Mouse (Mus musculus) adrenal gland, adult 8-10 months (tissue): Measurements from ENCODE around the gene Pik3cd. TPM values are rescaled to one million over a fixed set of nuclear protein-coding genes. Genes with fewer than 3 reads are reported as not detected.
"Not testable (repeated sequence)": the region's sequence is repeated elsewhere in the genome, so short reads cannot be mapped to it uniquely, and the experiment has no call there.

ENCODE experiments used
- DNase-seq: peaks from one replicate; pipeline ENCODE4 v3.0.0; 2022
- total RNA-seq, 4 experiments: library from RNA; stranded (reverse); gene quantifications; 2 replicates each; pipeline ENCODE4 v1.2.4; 2022

Pik3cd gene
- total RNA-seq = 1 to 10 TPM; 4.8 to 9.3 (median 7.0) TPM

- no peak for DNase-seq
These were observed at the start of gene Pik3cd for GRCm38 (mm10) chr4:149702210-149702979. Gene Pik3cd, minus strand, starts transcription at chr4:149702571.

GRCm38 (mm10) chr4:149750671-149751070, 48.3 kb upstream of the Pik3cd start:
- no peak for DNase-seq

- DNase-seq = not testable (repeated sequence)
These were observed 47.3 kb upstream of the Pik3cd start for GRCm38 (mm10) chr4:149749663-149750015.

GRCm38 (mm10) chr4:149749003-149749662, 46.8 kb upstream of the Pik3cd start:
- no peak for DNase-seq

- DNase-seq = no peak
These were observed 41.7 kb upstream of the Pik3cd start for GRCm38 (mm10) chr4:149744119-149744518.

GRCm38 (mm10) chr4:149742011-149742530, 39.7 kb upstream of the Pik3cd start:
- DNase-seq = no peak

GRCm38 (mm10) chr4:149740301-149740700, 37.9 kb upstream of the Pik3cd start:
- DNase-seq = no peak

GRCm38 (mm10) chr4:149739478-149739877, 37.1 kb upstream of the Pik3cd start:
- DNase-seq = no peak

- peak; percentile 88 for DNase-seq
These were observed 35.3 kb upstream of the Pik3cd start, which contains the start of gene Tmem201 for GRCm38 (mm10) chr4:149737383-149738324. Gene Tmem201, minus strand, starts transcription at chr4:149738044.

- DNase-seq = peak; percentile 45
These were observed 34.2 kb upstream of the Pik3cd start for GRCm38 (mm10) chr4:149736581-149736980.

GRCm38 (mm10) chr4:149735624-149736250, 33.4 kb upstream of the Pik3cd start:
- DNase-seq = no peak

GRCm38 (mm10) chr4:149734730-149735475, 32.5 kb upstream of the Pik3cd start:
- DNase-seq = no peak

- DNase-seq = no peak
These were observed 31.9 kb upstream of the Pik3cd start for GRCm38 (mm10) chr4:149734246-149734645.

GRCm38 (mm10) chr4:149733748-149734147, 31.4 kb upstream of the Pik3cd start:
- DNase-seq = no peak

- DNase-seq = no peak
These were observed 30.4 kb upstream of the Pik3cd start for GRCm38 (mm10) chr4:149732800-149733199.

- no peak for DNase-seq
These were observed 29.9 kb upstream of the Pik3cd start for GRCm38 (mm10) chr4:149732313-149732712.

- DNase-seq = no peak
These were observed 28.5 kb upstream of the Pik3cd start for GRCm38 (mm10) chr4:149730827-149731226.

GRCm38 (mm10) chr4:149728810-149729209, 26.4 kb upstream of the Pik3cd start:
- DNase-seq = no peak

GRCm38 (mm10) chr4:149727636-149728035, 25.3 kb upstream of the Pik3cd start:
- DNase-seq = no peak

- peak; percentile 78 for DNase-seq
These were observed 23.4 kb upstream of the Pik3cd start for GRCm38 (mm10) chr4:149725661-149726350.
